Mouse (Mus musculus) embryonic fibroblast, embryonic 13.5 days (primary cell): ENCODE data around the gene Sele. TPM values are rescaled to one million over a fixed set of nuclear protein-coding genes. Genes with fewer than 3 reads are reported as not detected.
"Not testable (repeated sequence)": the region's sequence is repeated elsewhere in the genome, so short reads cannot be mapped to it uniquely, and the experiment has no call there.

ENCODE experiments used
- H3K27ac ChIP-seq: 2 replicates; pipeline ENCODE4 v1.5.1; 2012; ENCODE audit warnings: low read length, control low read depth, inconsistent platforms; ENCODE audit not compliant: insufficient read depth
- H3K4me1 ChIP-seq: 2 replicates; pipeline ENCODE4 v1.6.1; 2011; ENCODE audit warnings: low read length; ENCODE audit not compliant: control insufficient read depth, insufficient read depth
- H3K4me3 ChIP-seq: 2 replicates; pipeline ENCODE4 v1.5.1; 2011; ENCODE audit warnings: mild to moderate bottlenecking, control low read depth, low read length; ENCODE audit not compliant: insufficient read depth
- CTCF ChIP-seq: IDR thresholded peaks from 2 replicates; pipeline ENCODE4 v1.5.1; 2011; ENCODE audit warnings: mild to moderate bottlenecking, control low read depth, low read length, moderate library complexity, borderline replicate concordance; ENCODE audit not compliant: insufficient read depth
- POLR2A ChIP-seq: IDR thresholded peaks from 2 replicates; pipeline ENCODE4 v1.6.1; 2011; ENCODE audit warnings: low read depth, mild to moderate bottlenecking, control low read depth, low read length, moderate library complexity
- polyA plus RNA-seq: library from polyadenylated mRNA; stranded (reverse); fragments of >200 nt; gene quantifications from 2 replicates; pipeline ENCODE4 v1.2.4, GENCODE M21; 2011; ENCODE audit warnings: low read depth; ENCODE audit not compliant: missing spikeins, insufficient read length

The Sele gene
- polyA plus RNA-seq = 0.18 and 0.33 TPM in 2 replicates

- H3K4me3 ChIP-seq = no peak within 1 kb of the TSS
- H3K27ac ChIP-seq = no peak within 1 kb of the TSS
- peaks cover 4% of the 10 kb centered on the region; the same call in 1 of the 2 replicates for H3K4me1 ChIP-seq
- TF ChIP-seq CTCF (no peak), POLR2A (no peak)
Observed at GRCm38 (mm10) chr1:164047934-164048333, at the start of gene Sele. TSS of gene Sele (plus strand) at chr1:164048234.

- Histone ChIP-seq H3K27ac (no peak overlapping the region), H3K4me3 (no peak overlapping the region), H3K4me1 (no peaks in the 10 kb centered on the region)
- TF ChIP-seq CTCF (no peak), POLR2A (no peak)
Observed at GRCm38 (mm10) chr1:164001831-164002452, 46.1 kb upstream of the Sele start.

GRCm38 (mm10) chr1:164004311-164004710 lies 43.7 kb upstream of the Sele start:
- Histone ChIP-seq H3K27ac (no peak overlapping the region), H3K4me3 (no peak overlapping the region), H3K4me1 (no peaks in the 10 kb centered on the region)
- TF ChIP-seq CTCF (no peak), POLR2A (no peak)

- Histone ChIP-seq H3K4me1 (no peaks in the 10 kb centered on the region), H3K4me3 (no peak overlapping the region), H3K27ac (no peak overlapping the region)
- TF ChIP-seq CTCF (no peak), POLR2A (no peak)
Observed at GRCm38 (mm10) chr1:164009235-164009634, 38.8 kb upstream of the Sele start.

GRCm38 (mm10) chr1:164014616-164015015 lies 33.4 kb upstream of the Sele start:
- no peaks in the 10 kb centered on the region for H3K4me1 ChIP-seq
- no peak overlapping the region for H3K4me3 ChIP-seq
- no peak for TF ChIP-seq CTCF
- TF ChIP-seq POLR2A = no peak
- H3K27ac ChIP-seq = no peak overlapping the region

DNA sequence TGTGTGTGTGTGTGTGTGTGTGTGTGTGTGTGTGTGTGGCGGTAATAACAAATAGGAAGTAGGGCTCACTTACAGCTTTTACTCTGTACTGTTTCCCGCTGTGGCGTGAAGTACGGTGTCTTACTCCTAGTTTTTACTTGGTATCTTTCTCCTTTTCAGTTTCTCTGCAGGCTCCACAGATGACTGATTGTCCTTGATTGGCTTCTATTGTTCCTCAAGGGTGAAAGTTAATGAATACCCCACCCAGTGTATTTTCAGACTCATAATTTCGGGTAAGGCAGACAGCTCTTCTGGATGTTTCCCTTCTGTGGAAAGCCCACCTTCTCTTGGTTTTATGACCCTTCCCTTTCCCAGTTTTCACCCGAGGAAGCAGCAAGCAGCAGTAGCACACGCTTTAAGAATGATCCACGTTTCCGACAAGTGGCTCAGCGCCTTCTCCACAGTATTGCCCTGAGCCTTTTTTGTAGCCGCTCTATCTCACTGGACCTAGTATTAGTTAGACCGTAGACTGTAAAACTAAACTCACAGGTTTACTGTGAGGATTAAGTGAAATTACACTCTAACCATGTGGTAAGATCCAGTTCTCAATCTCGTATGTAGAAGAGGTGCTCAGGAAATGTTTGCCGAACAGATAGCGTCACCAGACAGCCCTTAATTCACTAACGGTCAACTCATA lies 29.7 kb upstream of the Sele start:
- H3K27ac ChIP-seq = no peak overlapping the region
- TF ChIP-seq CTCF = no peak
- no peak overlapping the region for H3K4me3 ChIP-seq
- no peaks in the 10 kb centered on the region for H3K4me1 ChIP-seq

DNA sequence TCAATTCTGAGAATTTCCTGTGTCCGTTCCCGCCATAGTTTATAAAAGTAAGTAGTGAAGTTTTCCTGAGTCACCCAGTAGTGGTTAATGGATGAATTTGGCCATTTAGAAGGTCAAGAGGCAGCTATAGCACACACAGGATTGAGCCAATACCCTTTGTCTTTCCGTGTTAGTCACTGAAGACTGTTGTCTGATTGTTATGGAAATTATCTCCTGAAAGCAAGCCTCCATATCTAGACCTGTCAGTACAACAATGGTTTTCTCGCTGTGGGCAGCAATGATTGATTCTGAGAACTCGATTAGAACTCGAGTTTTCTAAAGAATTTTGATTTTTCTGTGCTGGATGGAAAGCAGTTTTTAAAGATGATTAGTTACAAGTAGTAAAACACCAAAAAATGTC lies 28.2 kb upstream of the Sele start:
- TF ChIP-seq POLR2A (no peak), CTCF (no peak)
- Histone ChIP-seq H3K27ac (no peak overlapping the region), H3K4me1 (no peaks in the 10 kb centered on the region), H3K4me3 (no peak overlapping the region)

DNA sequence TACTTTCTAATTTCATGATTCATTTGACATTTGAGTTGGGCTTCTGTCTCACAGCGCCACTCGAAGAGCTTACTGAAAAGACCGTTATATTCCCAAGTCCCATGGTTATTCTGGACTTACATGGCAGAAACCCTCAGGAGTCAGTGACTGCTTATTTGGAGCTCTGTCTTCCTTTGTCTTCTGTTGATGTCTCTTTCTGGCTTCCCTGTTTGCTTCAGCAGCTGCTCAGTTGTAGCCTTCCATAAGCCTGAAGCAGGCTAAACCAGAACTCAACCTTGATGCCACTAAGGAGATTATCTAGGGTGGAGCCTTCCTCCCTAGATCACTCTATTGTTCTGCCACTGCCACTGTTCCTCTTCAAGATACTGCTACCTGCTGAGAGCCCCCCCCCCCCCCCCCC lies 27.3 kb upstream of the Sele start:
- H3K27ac ChIP-seq, H3K4me1 ChIP-seq, H3K4me3 ChIP-seq: not testable (repeated sequence)

DNA sequence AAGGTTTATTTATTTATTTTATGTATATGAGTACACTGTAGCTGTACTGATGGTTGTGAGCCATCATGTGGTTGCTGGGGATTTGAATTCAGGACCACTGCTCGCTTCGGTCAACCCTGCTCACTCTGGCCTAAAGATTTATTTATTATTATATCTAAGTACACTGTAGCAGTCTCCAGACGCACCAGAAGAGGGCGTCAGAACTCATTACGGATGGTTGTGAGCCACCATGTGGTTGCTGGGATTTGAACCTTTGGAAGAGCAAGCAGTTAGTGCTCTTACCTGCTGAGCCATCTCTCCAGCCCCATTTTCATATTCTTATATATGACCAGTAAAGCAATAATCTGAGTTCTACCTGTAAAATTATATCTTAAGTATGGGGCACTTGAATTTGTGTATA lies 25.9 kb upstream of the Sele start:
- H3K4me1 ChIP-seq, H3K4me3 ChIP-seq, H3K27ac ChIP-seq: not testable (repeated sequence)

DNA sequence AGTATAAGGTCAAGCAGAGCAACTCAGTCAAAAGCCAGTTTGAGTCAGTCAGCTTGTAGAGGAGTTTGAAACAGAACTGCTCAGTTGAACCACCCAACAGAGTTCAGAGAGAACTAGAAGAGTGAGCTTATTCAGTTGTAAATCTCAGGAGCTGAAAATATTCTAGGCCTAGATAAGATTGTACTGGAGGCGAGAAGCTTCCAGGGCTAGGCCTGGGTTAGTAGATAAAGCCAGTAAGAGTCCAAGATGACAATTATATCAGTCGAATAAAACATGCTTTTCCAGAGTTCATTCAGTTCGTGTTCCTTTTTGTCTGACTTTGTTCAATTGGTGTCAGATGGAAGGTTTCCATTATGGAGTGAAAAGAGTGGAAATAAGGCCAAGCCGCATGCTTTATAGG lies 22.3 kb upstream of the Sele start:
- Histone ChIP-seq H3K4me3 (no peak overlapping the region), H3K27ac (no peak overlapping the region), H3K4me1 (no peaks in the 10 kb centered on the region)
- TF ChIP-seq POLR2A (no peak), CTCF (no peak)

DNA sequence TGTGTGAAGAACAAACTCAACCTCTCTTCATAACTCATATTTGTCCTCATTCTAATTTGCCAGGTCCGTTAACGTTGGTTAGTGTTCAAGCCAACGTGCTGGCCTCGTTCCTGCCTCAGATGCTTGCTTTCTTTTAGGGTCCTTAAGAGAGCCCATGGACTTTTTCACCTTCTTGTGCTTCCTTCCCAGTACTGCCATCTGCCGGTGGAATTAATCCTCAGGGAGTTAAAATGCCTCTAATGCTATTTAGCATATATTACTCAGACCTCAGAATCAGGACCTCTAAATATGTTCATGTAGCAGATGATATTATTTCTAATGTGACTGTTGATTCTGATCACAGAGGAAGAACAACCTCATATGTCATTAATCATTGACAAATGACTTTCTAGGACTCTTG lies 20.6 kb upstream of the Sele start:
- TF ChIP-seq CTCF = no peak
- no peak for TF ChIP-seq POLR2A

More for the DNA sequence above, 20.6 kb upstream of the Sele start:
- Histone ChIP-seq H3K27ac (no peak overlapping the region), H3K4me3 (no peak overlapping the region), H3K4me1 (no peaks in the 10 kb centered on the region)
